Mouse (Mus musculus) myocyte (in vitro differentiated cells): ENCODE data around the gene Syt8.

Experiments used
- CEBPB ChIP-seq: IDR thresholded peaks from 2 replicates; pipeline ENCODE4 v1.6.1; 2011; ENCODE audit warnings: mild to moderate bottlenecking, moderate library complexity; ENCODE audit not compliant: poor library complexity, insufficient read depth, severe bottlenecking
- E2F4 ChIP-seq: IDR thresholded peaks from one replicate; pipeline ENCODE4 v1.6.1; 2011; ENCODE audit warnings: mild to moderate bottlenecking, control low read depth, moderate library complexity; ENCODE audit not compliant: insufficient read depth
- MAX ChIP-seq: IDR thresholded peaks from one replicate; pipeline ENCODE4 v1.6.1; 2011; ENCODE audit warnings: low read depth, mild to moderate bottlenecking, control low read depth
- MYOD1 ChIP-seq, 3 experiments: IDR thresholded peaks; one replicate each; pipeline ENCODE4 v1.6.1; 2011; ENCODE audit warnings: control low read depth in 2 of 3, low read depth in 2 of 3, mild to moderate bottlenecking in 2 of 3, moderate library complexity in 1 of 3; ENCODE audit not compliant: insufficient read length in 2 of 3, control insufficient read depth in 1 of 3
- MYOG ChIP-seq, 3 experiments: IDR thresholded peaks; one replicate each; pipeline ENCODE4 v1.6.1; 2011; ENCODE audit warnings: control low read depth in 2 of 3, low read depth in 2 of 3, mild to moderate bottlenecking in 2 of 3; ENCODE audit not compliant: insufficient read length in 2 of 3, control insufficient read depth in 1 of 3, insufficient read depth in 1 of 3
- POLR2A ChIP-seq: IDR thresholded peaks from one replicate; pipeline ENCODE4 v1.6.1; 2011; ENCODE audit warnings: low read depth, mild to moderate bottlenecking, control low read depth, moderate library complexity; ENCODE audit not compliant: insufficient read length
- POLR2AphosphoS2 ChIP-seq: IDR thresholded peaks from one replicate; pipeline ENCODE4 v1.6.1; 2011; ENCODE audit warnings: low read depth, control low read depth; ENCODE audit not compliant: insufficient read length
- REST ChIP-seq: IDR thresholded peaks from one replicate; pipeline ENCODE4 v1.6.1; 2011; ENCODE audit warnings: mild to moderate bottlenecking, control low read depth, moderate library complexity; ENCODE audit not compliant: insufficient read depth, insufficient read length
- SRF ChIP-seq: IDR thresholded peaks from one replicate; pipeline ENCODE4 v1.6.1; 2011; ENCODE audit warnings: low read depth; ENCODE audit not compliant: control insufficient read depth, insufficient read length
- TCF12 ChIP-seq: IDR thresholded peaks from one replicate; pipeline ENCODE4 v1.6.1; 2011; ENCODE audit warnings: mild to moderate bottlenecking, control low read depth; ENCODE audit not compliant: poor library complexity, insufficient read depth, severe bottlenecking
- TCF3 ChIP-seq: IDR thresholded peaks from one replicate; pipeline ENCODE4 v1.6.1; 2011; ENCODE audit warnings: low read depth, control low read depth; ENCODE audit not compliant: insufficient read length
- USF1 ChIP-seq: IDR thresholded peaks from one replicate; pipeline ENCODE4 v1.6.1; 2011; ENCODE audit warnings: low read depth, mild to moderate bottlenecking, control low read depth, moderate library complexity

GRCm38 (mm10) chr7:142407935-142408334, 26.7 kb upstream of the Syt8 start:
- TF ChIP-seq POLR2A (no peak), TCF3 (no peak), E2F4 (no peak), TCF12 (no peak), SRF (no peak), MYOG (IDR thresholded peaks at IDR 0.05; ENCODE audit: control insufficient read depth in 1 of 3, insufficient read depth in 1 of 3, insufficient read length in 2 of 3, low read depth in 2 of 3) (no peak), USF1 (no peak), CEBPB (no peak), MAX (no peak), MYOD1 (IDR thresholded peaks at IDR 0.05; ENCODE audit: control insufficient read depth in 1 of 3, insufficient read length in 2 of 3, low read depth in 2 of 3) (no peak), POLR2AphosphoS2 (no peak), REST (no peak)
